Mouse (Mus musculus): ENCODE measurements around the gene Parp3.

Gene Parp3

DNA sequence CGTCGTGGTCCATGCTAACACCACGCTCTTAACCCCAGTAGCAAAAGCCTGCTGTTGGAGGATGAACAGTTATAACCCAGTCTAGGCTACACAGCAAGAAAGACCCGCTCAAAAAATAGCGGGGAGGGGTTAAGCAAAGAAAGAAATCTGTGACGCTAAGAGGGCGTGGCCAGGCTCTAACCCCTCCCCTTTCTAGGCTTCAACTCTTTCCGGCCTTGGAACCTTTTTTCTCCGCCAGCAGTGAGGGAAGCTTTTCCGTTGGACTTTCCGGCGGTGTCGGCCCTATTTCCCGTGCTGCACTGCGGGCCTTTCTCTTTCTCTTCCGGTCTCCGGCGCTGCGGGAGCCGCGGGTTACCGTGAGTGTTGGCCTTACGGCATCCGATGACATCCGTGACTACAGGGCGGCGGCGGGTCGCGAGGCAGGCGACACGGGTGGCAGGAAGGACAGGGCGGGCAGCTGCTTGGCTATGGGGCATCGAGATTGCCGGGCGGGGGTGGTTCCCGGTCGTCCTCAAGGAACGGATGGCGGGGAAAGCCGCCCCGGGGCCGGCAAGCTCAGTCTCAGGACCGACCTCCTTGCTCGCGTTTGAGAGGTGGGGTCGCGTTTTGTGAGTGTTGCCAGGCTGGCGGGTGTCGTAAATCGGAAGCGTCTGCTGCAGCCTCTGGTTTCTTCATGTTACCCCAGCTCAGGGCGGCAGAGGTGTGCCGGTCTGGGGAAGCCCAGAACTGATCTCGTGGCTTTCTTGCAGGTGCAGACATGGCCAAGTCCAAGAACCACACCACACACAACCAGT, 47.3 kb downstream of the Parp3 start, which contains the start of gene Rpl29:
Gene Rpl29, plus strand, starts transcription at position 234 of the 794 bp plus-strand sequence.
- in situ Hi-C loops (cut with MboI, MseI): loop anchor here (10.0 to 25.0 kb wide), 2 partner anchors 265 to 942 kb away; no protein-coding TSS in a partner anchor

- in situ Hi-C loops (cut with MboI, MseI): loop anchor here (25.0 kb wide), 1 partner anchor 941 kb away; no protein-coding TSS in a partner anchor
Observed at GRCm38 (mm10) chr9:106428719-106429220, 48.0 kb downstream of the Parp3 start.

DNA sequence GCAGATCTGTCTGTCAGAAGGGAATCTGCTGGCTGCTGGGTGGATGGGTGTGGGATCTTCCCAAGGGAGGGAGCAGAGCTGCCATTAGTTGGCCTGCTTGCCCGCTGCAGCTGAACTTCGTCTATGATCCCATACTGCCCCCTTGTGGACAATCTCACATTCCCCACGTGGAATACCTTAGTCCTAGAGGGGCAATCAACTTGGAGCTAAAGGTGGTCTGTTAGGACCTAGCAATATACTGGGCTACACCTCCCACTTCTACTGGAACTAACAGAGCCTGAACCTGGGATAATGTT, 54.9 kb downstream of the Parp3 start:
- in situ Hi-C loops (cut with MboI, MseI): no loop called here

GRCm38 (mm10) chr9:106421033-106421864, 55.5 kb downstream of the Parp3 start:
- in situ Hi-C loops (cut with MboI, MseI): no loop called here

- in situ Hi-C loops (cut with MboI, MseI): no loop called here
Observed at GRCm38 (mm10) chr9:106420608-106421007, 56.1 kb downstream of the Parp3 start.
